Mouse (Mus musculus): ENCODE results near the gene C8a.

C8a gene

DNA sequence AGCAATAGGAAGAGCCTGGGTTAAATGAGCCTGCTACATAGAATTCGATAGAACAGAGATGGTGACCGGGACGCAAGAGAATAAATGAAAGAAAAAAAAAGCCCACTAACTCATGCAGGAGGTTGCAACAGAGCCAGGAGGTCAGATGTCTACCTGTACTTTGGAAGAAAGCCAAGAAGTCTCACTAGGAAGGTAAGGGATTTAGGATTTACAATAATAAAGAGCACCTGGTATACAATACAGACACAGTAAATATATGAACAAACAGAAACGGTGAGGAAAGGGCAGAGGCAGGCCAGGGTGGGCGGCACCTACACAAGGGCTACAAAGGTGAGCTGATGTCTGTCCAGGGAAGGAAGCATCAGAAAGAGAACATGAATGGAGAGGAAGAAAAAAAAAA is 34.0 kb downstream of the C8a start:
- no peak for DNase-seq (ENCODE audit: low read depth, low spot score)

DNA sequence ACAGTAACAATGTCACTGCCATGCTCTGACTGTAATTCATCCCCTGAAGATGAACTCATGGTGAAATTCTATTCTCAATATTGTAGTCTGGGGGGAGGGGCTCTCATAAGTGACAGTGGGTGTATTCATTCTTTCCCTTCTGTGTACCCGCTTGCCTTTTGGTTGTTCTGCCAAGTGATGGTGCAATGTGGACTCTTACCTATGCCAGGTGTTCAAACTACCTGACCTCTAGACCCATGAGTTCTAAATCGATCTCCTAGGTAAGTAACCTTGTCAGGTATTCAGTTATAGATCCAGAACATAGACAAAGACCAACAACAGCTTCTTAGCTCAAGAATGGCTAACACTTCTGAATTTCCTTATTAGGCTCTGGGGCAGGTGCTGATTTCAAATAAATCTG is 37.9 kb downstream of the C8a start:
- no peak for DNase-seq (ENCODE audit: low read depth, low spot score)

DNA sequence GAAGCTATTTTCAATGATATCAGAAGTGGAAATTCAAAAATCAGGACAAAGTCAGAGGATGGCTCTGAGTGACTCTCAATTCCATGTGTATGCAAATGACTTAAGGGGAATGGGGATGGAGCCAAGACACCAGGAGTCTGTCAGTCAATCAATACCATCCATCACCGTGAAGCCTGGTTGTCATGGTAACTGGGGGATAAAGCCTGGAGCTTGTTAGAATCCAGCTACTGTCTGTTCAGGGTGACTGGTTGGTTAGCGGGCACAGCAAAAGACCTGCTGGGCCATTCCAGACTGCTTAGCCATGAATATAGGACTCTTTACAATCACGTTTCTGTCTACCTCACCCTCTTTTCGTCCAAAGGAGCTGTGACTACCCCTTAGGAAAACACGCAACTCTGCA is 41.1 kb downstream of the C8a start:
- DNase-seq (ENCODE audit: low read depth, low spot score) = no peak

DNA sequence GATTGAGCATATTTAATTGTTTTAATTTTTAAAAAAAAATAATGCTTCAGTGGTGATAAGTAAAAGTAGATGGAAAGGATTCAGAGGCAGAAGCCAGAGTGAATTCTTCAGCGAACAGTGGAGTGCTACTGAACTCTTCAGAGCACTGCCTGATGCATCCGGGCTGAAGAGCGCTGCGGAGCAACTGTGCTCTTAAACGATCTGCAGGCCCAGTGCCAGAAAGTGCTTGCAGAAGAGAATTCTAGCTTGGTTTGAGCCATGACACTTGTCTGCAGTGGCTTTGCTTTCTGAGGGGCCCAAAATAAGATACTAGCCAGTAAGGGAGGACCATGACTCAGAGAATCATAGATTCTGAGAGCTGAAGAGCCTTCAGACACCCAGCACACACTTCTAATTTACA is 47.3 kb downstream of the C8a start:
- no peak for DNase-seq (ENCODE audit: low read depth, low spot score)

DNA sequence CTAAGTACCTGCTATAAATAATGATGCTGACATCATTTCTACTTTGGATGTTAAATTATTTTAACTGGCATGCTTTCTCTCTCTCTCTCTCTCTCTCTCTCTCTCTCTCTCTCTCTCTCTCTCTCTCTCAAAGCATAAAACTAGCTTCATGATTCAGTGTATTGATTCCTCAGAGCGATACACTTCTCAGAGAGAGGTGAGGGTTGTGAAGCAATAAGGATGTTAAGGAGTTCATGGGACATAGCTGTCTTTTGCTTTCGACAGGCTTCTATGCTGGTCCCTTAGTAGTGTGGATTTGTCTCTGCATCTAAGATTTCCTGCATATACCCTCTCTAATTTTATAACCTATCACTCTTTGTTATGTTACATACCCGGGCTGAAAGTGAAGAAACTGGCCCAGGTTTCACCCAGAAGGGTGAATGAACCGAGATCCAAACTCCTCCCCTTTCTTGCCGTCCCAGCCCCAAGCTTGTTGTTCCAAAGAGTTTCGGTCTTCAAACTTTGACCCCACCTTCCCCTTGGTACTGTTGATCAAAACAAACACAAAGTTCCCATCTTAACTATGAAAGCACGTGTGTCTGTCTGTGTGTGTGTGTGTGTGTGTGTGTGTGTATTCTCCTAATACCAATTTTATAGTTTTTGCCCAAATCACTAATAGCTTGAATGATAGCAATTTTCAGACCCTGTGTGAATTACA is 51.7 kb downstream of the C8a start:
- DNase-seq (ENCODE audit: low read depth, low spot score) = no peak

DNA sequence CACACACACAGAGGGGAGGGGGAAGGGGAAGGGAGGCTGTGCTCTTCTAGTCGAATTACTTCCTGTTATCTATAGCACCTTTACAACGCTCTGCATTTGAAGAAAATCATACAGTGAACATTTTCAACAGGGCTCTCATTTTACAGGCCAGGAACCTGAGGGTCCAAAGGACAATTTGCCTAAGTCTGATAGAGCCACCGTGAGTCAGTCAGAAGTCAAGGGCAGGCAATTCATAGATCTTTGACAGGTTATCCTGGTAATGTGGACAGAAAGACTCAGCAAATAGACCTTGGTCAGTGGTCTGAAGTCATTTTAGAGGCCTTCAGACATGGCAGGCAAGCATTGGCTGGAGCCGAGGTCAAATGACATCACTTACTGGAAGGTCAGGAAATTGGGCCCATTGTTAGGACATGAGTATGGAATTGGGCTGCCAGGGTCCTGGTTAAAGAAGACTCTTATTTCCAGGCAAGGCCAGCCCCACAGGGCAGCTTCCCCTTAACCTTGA is 52.5 kb downstream of the C8a start:
- no peak for DNase-seq (ENCODE audit: low read depth, low spot score)

DNA sequence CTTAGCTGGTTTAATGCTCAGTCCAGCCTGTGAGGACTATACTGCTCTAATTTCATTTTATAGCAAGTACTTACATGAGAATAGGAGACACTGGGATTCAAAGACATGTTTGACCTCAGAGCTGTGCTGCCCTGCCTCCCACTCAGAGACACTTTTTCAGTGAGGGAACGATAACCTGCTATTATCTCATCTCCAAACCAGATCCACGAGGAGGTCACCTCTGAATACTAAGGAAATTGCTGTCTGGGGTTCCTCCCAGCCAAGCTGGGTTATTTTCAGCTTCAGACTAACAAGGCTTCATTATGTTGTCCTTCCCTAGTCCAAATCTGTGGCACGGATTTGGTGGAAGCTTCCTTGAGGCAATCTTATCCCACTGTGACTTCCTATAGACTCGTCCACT is 56.3 kb downstream of the C8a start:
- DNase-seq (ENCODE audit: low read depth, low spot score) = no peak

DNA sequence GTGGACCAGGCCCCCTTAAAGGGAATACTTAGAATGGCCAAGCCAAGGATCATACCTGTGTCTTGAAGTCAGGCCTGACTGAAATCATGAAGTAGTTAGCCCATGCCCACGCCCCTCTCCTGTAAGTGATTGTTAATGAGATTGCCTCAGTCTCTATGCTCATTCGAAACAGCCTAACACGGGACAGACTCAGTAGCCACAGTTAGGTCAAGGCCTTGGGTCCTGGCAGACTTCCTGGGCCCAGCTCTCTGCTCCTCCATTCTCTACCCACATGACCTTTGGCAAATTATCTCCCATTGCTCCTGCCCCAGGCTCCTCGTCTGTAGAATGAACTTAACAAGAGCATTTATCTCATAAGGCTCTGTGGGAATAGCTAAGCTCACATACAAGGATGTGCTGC is 57.2 kb downstream of the C8a start:
- no peak for DNase-seq (ENCODE audit: low read depth, low spot score)

DNA sequence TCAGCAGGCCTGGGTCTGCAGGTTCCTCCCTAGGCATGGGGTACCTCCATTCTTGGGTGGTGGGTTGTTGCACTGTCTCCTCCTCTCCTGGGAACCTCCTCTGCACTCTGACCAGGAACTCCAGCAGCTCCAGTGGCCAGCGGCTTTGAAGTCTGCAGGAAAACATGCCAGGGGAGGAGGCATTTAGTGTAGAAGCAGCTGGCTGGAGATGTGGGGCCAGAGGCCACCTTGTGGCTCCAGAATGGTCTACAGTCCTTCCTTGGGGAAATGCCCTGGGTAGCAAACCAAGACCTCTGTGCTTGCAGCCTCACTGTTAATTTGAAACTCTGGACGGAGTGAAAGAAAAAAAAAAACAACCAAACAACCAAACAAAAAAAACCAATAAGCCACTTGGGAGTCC is 58.7 kb downstream of the C8a start:
- no peak for DNase-seq (ENCODE audit: low read depth, low spot score)

DNA sequence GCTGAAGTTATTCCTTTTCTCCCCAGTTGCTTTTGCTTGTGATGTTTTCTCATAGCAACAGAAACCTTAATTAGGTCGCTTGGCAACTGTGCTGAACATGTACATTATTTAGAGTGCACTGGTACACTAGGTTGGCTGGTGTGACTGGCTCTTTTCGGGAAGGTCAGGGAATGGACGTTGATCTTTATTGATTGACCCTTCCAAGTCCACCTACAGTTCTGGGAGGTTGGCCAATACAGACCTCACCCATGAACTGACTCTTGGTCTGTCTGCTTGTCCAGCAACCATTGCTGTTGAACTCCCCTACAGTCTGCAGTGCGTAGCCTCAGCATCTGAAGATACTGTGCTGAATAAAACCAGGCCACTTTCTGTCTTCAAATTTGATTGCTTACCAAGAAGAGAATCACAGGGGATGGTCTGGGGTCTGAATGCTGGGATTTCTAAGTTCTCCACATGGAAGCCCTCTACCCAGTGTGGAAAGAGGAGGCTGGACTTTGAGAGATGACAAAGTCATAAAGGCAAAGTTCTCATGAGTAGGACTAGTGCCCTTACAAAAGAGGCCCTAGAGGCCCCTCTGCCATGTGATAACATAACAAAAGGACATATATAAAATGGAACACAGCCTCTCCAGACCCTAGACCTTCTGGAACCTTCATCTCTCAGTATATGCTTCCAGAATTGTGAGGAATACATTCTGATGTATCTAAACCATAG is 59.5 kb downstream of the C8a start:
- no peak for DNase-seq (ENCODE audit: low read depth, low spot score)

DNA sequence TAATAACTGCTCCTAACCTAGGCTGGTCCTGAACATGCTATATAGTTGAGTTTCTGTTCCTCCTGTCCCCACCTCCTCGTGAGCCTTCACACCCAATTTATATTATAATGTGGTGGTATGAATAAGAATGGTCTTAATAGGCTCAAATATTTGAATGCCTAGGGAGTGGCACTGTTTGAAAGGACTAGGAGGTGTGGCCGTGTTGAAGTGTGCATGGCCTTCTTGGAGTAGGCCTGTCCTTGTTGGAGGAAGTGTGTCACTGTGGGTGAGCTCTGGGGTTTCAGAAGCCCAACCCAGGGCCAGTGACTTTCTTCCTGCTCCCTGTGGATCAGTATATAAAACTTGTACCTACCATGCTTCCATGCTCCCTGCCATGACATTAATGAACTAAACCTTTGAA is 62.6 kb downstream of the C8a start:
- peak; percentile 77 for DNase-seq (ENCODE audit: low read depth, low spot score)

DNA sequence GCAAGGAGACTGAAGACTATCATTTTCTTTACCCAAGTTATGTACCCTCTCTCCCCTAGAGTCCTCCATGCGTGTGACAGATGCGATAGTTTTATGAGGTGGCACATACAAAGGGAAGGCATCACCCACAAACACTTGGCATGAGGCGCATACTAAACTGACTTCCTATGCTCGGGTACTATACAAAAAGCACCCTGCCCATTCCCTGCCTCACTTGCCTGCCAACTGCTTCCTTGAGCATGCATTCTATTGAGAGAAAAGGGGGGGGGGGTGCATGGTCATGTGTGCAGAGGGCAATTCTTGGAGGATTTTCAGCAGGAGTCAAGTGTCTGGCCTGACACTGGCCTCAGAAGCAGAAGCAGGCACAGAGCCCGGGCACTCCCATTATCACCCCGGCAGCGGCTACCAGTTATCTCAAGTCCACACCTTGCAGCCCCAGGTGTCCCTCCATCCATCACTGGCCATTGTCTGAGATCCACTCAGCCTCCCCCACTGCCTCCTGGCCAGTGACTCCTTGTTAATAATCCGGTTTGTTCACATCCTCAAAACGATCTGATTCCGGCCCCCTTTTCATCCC is 65.4 kb downstream of the C8a start:
- DNase-seq (ENCODE audit: low read depth, low spot score) = no peak

DNA sequence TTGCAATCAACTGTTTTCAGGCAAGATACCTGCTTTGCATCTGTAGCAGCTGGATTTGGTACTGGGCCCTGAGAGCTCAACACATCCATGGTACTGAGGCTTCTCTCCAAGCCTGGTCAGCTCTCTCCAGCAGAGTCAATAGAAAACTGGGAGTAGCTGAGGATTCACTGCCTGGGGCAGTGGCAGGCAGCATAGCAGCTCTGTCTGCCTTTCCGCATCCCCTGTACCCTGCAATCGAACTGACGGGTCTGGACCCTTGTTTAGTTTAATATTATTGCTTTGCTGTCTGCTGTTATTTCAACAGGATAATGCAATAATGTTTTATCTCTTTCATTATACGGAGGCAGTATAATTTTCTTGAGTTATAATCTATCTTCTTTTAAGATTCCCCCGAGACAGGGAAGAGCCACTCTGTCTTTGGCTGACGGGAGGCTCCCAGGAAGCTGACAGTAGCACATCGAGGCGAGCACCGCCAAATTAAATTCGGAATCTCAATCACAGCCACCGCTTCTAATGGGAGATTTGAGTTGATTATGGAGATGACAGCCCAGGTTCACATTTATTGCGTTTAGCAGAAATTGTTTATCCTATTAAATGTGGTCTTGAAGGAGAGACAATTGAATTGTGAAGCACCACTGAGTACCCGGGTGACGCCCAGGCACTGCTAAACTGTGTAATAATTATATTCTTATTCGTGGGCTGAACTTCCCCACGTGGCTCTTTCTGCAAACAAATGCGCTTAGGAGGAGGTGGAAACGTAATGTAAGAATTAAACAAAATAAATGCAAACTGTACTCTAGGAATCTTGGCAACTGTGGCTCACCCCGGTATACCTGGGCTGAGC is 70.6 kb downstream of the C8a start:
- DNase-seq (ENCODE audit: low read depth, low spot score) = no peak

DNA sequence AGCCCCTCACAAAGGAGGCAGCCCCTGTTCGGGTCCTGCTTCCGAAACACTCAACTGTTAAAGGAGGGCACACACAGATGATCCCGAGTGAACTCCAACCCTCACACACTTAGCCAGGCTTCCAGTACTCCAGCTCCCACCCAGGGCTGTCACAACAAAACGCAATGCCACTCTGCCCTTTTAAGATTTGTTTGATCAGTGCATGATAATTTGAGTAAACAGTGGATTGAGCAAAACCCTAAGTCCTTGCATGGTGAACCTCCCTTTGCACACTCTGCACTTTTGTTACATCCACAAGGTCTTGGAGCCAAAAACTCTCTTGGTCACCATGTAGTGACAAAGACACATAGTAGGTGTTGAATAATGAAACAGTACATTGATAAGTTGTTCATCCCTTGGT is 72.1 kb downstream of the C8a start:
- DNase-seq (ENCODE audit: low read depth, low spot score) = no peak

DNA sequence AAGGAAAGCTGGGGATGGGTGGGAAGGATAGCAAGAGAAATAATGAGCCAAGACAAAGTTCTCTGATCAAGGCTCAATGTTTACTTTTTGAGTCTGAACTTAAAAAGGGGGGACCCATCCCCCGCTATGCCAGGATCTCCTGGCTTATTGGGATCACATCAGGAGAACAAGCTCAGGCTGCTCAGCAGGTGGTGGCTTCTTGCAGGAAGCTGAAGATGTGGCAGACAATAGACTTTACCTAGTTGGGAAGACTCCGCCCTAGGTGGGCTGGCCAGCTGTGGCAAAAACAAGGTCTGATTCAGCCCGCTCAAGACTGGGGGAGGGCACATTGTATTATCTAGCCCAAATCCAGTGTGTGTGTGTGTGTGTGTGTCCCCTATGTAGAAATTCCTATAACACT is 74.6 kb downstream of the C8a start:
- DNase-seq (ENCODE audit: low read depth, low spot score) = peak; percentile 70

DNA sequence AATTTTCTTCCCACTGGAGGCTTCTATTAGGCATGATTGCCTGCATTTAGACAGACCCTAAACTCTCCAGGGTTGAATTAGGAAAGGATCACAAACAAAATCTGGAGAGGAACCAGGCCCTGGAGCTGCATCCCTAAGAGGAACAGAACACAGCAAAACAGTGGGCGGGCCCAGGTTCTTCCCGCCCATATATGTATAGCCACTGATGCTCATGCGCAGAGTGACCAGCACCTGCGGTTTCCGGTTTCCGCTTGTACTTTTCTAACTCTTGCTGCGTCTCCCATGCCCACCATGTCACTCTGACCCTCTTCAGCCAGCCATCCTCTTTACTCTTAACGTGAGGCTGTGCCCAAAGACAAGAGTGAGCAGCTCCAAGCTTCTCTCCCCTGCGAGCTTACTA is 77.2 kb downstream of the C8a start:
- DNase-seq (ENCODE audit: low read depth, low spot score) = peak; percentile 67

DNA sequence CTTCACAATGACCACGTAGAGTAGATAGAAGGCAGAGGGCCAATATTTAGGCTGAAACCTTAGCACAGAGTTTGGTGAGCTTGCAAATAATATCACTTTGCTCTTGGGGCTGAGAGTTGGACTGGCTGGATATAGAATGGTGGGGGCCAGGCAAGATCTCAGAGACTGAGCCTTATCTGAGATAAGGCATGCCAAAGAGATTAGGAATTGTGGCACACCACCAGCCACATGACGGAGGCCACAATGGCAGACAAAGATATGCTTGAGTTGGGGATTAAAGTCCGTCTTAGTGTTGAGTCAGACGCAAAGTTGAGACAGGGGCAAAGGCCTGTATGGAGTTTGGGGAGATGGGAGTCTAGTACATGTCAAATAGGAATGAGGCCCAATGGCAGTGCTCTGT is 84.1 kb downstream of the C8a start:
- DNase-seq (ENCODE audit: low read depth, low spot score) = no peak

DNA sequence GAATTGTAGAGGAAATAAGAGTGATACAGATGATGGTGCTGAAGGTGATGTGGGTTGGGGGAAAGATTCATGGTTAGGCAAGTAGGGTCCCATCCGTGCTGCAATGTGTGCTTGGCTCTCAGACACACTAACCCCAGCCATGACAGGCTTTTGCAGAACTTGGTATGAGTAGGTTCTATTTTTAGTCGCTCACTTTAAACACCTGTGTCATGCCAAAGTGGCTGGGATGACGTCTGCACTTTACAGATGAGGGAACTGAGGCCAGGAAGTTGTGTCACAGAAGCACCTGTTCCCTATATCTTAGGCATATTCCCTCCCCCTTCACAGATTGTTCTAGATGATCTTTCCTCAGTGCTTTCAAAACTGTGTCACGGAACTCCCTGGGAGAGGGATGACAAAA is 93.9 kb downstream of the C8a start:
- DNase-seq (ENCODE audit: low read depth, low spot score) = no peak

DNA sequence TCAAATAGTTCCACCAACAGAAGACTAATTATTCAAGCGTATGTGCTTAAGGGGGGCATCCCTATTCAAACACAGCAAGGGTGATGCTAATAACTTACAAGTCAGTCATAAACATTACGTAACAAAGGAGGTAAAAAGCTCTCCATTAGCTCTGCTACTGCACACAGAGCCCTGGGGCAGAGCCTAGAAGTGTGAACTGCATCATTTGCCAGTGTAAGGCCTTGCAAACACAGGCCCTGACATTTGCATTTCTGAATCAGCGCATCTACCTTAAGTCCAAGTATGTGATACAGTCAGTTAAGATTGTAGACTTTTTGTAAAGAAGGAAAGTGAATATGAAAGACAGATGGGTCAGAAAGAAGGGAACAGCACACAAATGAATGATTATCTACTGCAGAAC is 94.8 kb downstream of the C8a start:
- no peak for DNase-seq (ENCODE audit: low read depth, low spot score)

DNA sequence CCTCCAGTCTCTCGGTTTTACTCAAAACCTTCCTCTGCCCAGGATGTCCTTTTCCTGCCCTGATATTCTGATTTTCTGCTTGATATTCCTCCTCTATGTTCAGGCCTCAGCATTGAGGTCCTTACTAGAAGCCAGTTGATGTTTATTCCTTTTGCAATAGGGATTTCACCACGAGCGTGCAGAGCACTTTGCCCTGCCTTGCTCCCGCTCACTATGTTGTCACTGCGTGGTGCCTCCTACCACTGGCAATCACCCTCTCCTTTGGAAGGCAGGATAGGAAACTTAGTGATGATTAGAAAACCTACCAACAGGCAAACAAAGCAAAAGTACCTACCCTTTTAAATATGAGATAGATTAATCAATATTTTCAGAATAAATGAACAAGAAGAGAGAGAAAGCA is 96.7 kb downstream of the C8a start:
- DNase-seq (ENCODE audit: low read depth, low spot score) = no peak

DNA sequence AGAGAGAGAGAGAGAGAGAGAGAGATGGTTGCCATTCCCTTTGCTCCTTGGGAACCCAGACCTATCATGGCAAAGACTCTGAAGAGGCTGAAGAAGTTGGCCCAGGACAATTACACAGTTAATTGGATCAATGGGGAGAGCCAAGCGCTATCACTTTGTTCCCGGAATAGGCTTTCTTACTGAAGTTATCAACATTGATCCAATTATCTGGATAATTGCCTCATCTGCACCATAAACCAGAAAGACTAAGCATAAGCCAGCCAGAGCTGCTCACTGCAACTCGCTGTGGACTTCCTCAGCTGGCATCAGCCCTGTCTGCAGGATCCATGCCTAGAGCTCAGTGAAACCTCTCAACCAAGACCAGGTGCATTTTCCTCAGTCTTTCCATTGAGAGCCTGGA is 100.6 kb downstream of the C8a start:
- no peak for DNase-seq (ENCODE audit: low read depth, low spot score)

DNA sequence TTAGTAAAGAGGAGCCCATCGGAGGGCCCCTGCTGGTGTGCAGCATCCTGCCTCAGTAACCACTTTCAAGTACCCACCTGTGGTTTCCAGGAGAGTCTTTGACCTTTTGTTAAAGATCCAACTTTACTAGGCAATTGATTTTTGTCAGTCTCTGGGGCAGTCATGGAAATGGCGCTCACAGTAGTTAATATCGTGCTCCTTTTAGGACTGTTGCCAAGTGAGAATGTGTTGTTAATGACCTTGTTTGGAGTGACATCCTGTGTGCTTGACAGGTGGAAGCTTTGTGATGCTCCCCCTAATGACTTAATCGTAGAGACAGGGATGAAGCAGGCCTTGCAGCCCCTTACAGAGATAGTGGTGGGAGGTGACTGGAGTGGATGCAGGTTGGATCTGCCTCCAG is 105.9 kb downstream of the C8a start:
- DNase-seq (ENCODE audit: low read depth, low spot score) = no peak

Data from ZHBTc4 (cell line).